Mouse (Mus musculus) heart, postnatal 10 days (tissue): ENCODE data around the gene Nrp2. TPM values are rescaled to one million over a fixed set of nuclear protein-coding genes. Genes with fewer than 3 reads are reported as not detected.

ENCODE experiments used
- DNase-seq, 2 experiments: peaks; one replicate each; pipeline ENCODE4 v3.0.0; 2021
- intact Hi-C: fragments of 180-260 bp; cut with DNase I; formaldehyde crosslinking; loops from one replicate; pipeline ENCODE4 v1.15.1; 2025
- total RNA-seq, 2 experiments: library from RNA; stranded (reverse); gene quantifications; 2 replicates each; pipeline ENCODE4 v1.2.3; 2021

The Nrp2 gene
- total RNA-seq, 2 experiments from 2014 or later: 64.3 to 76.0 TPM

- intact Hi-C loops: no loop called here
- no peak for DNase-seq
Measured at GRCm38 (mm10) chr1:62808395-62808794, 105.3 kb downstream of the Nrp2 start.

- DNase-seq: no peak
- intact Hi-C loops: no loop called here
Measured at GRCm38 (mm10) chr1:62809601-62810228, 106.6 kb downstream of the Nrp2 start.

GRCm38 (mm10) chr1:62811141-62811540 lies 108.1 kb downstream of the Nrp2 start:
- intact Hi-C loops: no loop called here
- no peak for DNase-seq

- intact Hi-C loops: no loop called here
Measured at GRCm38 (mm10) chr1:62812701-62813684, 109.9 kb downstream of the Nrp2 start.

GRCm38 (mm10) chr1:62813938-62814337 lies 110.9 kb downstream of the Nrp2 start:
- no peak for DNase-seq
- intact Hi-C loops: no loop called here

More at GRCm38 (mm10) chr1:62812701-62813684, 109.9 kb downstream of the Nrp2 start:
- no peak for DNase-seq

GRCm38 (mm10) chr1:62817566-62817965 lies 114.5 kb downstream of the Nrp2 start:
- intact Hi-C loops: no loop called here
- DNase-seq: no peak

GRCm38 (mm10) chr1:62820170-62820569 lies 117.1 kb downstream of the Nrp2 start:
- DNase-seq: peak in 1 of 2 experiments; percentile 25
- intact Hi-C loops: no loop called here

- intact Hi-C loops: no loop called here
- peak; percentile 18 to 19 for DNase-seq
Measured at GRCm38 (mm10) chr1:62821509-62822398, 118.7 kb downstream of the Nrp2 start.

GRCm38 (mm10) chr1:62823549-62824195 lies 120.6 kb downstream of the Nrp2 start:
- intact Hi-C loops: no loop called here
- DNase-seq: peak in 1 of 2 experiments; percentile 29

GRCm38 (mm10) chr1:62825822-62826765 lies 123.0 kb downstream of the Nrp2 start:
- intact Hi-C loops: no loop called here

GRCm38 (mm10) chr1:62827316-62827715 lies 124.2 kb downstream of the Nrp2 start:
- intact Hi-C loops: no loop called here
- DNase-seq: no peak

More at GRCm38 (mm10) chr1:62825822-62826765, 123.0 kb downstream of the Nrp2 start:
- no peak for DNase-seq

- no peak for DNase-seq
- intact Hi-C loops: no loop called here
Measured at GRCm38 (mm10) chr1:62828156-62828555, 125.1 kb downstream of the Nrp2 start.

GRCm38 (mm10) chr1:62829690-62830417 lies 126.8 kb downstream of the Nrp2 start:
- intact Hi-C loops: no loop called here
- DNase-seq: no peak

GRCm38 (mm10) chr1:62830418-62830769 lies 127.3 kb downstream of the Nrp2 start:
- intact Hi-C loops: no loop called here
- no peak for DNase-seq

GRCm38 (mm10) chr1:62831725-62832455 lies 128.8 kb downstream of the Nrp2 start:
- no peak for DNase-seq
- intact Hi-C loops: no loop called here

GRCm38 (mm10) chr1:62833356-62833755 lies 130.3 kb downstream of the Nrp2 start:
- no peak for DNase-seq
- intact Hi-C loops: no loop called here

- intact Hi-C loops: no loop called here
- no peak for DNase-seq
Measured at GRCm38 (mm10) chr1:62834443-62835185, 131.5 kb downstream of the Nrp2 start.
